Mouse (Mus musculus): ENCODE data around the gene Relb. TPM values are rescaled to one million over a fixed set of nuclear protein-coding genes. Genes with fewer than 3 reads are reported as not detected.

Relb gene
- polyA plus RNA-seq, 1 experiment from 2014 or later = 4.9 TPM

- H3K27ac ChIP-seq (replicated peaks) = no peak within 1 kb of the TSS
- H3K9me3 ChIP-seq = no peaks in the 10 kb centered on the region
- no peak for ATAC-seq (ENCODE audit: low FRiP score, low read depth)
- peaks cover 24% of the 10 kb centered on the region for H3K4me1 ChIP-seq
- peaks cover 62% of the 10 kb centered on the region for H3K27me3 ChIP-seq
- peak within 1 kb of the TSS; percentile 51 for H3K4me2 ChIP-seq (replicated peaks)
- H3K9ac ChIP-seq (replicated peaks) = no peak within 1 kb of the TSS; the same call in 1 of the 2 replicates
- peaks cover 22% of the 10 kb centered on the region for H3K36me3 ChIP-seq
- 1% methylated on average over 56 of the region's 56 CpGs for WGBS
- peak within 1 kb of the TSS; percentile 35 for H3K4me3 ChIP-seq
Measured at GRCm38 (mm10) chr7:19577141-19577852, 51.9 kb downstream of the Relb start, which contains the start of the genes Zfp296 and Gemin7. TSS of gene Zfp296 (plus strand) at chr7:19577287. TSS of gene Gemin7 (minus strand) at chr7:19577595.

- Histone ChIP-seq H3K9ac (replicated peaks) (no peak overlapping the region), H3K9me3 (no peaks in the 10 kb centered on the region), H3K36me3 (peaks cover 5% of the 10 kb centered on the region; the same call in 1 of the 2 replicates), H3K27ac (replicated peaks) (no peak overlapping the region), H3K27me3 (peaks cover 61% of the 10 kb centered on the region), H3K4me2 (replicated peaks) (no peak overlapping the region), H3K4me3 (no peak overlapping the region), H3K4me1 (peaks cover 35% of the 10 kb centered on the region)
- WGBS = 68% methylated on average over 3 of the region's 3 CpGs
- ATAC-seq (ENCODE audit: low FRiP score, low read depth) = no peak
Measured at GRCm38 (mm10) chr7:19575559-19575958, 53.7 kb downstream of the Relb start.

- 0 out of 2 replicates have a peak overlapping the region, but pooled peaks have one; percentile 73 for H3K27ac ChIP-seq (replicated peaks)
- peaks cover 18% of the 10 kb centered on the region for H3K36me3 ChIP-seq
- peaks cover 43% of the 10 kb centered on the region for H3K27me3 ChIP-seq
- H3K9ac ChIP-seq (replicated peaks) = peak overlapping the region; percentile 71
- no peak for ATAC-seq (ENCODE audit: low FRiP score, low read depth)
- 27% methylated on average over 16 of the region's 16 CpGs for WGBS
- no peaks in the 10 kb centered on the region for H3K9me3 ChIP-seq
- peaks cover 35% of the 10 kb centered on the region for H3K4me1 ChIP-seq
- peak overlapping the region; percentile 81 for H3K4me3 ChIP-seq
- H3K4me2 ChIP-seq (replicated peaks) = peak overlapping the region; percentile 82
Measured at GRCm38 (mm10) chr7:19573776-19574140, 55.5 kb downstream of the Relb start.

- Histone ChIP-seq H3K27me3 (peaks cover 37% of the 10 kb centered on the region), H3K27ac (replicated peaks) (peak overlapping the region; percentile 73), H3K9me3 (no peaks in the 10 kb centered on the region), H3K9ac (replicated peaks) (peak overlapping the region; percentile 71), H3K4me1 (peaks cover 35% of the 10 kb centered on the region), H3K4me3 (peak overlapping the region; percentile 81), H3K36me3 (peaks cover 20% of the 10 kb centered on the region), H3K4me2 (replicated peaks) (peak overlapping the region; percentile 82)
- under 1% methylated on average over 52 of the region's 53 CpGs for WGBS
- peak; percentile 84 for ATAC-seq (ENCODE audit: low FRiP score, low read depth)
Measured at GRCm38 (mm10) chr7:19572926-19573775, 56.1 kb downstream of the Relb start.

GRCm38 (mm10) chr7:19569647-19570046, 59.6 kb downstream of the Relb start:
- ATAC-seq (ENCODE audit: low FRiP score, low read depth) = no peak
- no peak overlapping the region for H3K9ac ChIP-seq (replicated peaks)
- no peak overlapping the region for H3K4me3 ChIP-seq
- H3K27ac ChIP-seq (replicated peaks) = no peak overlapping the region
- peaks cover 2% of the 10 kb centered on the region for H3K27me3 ChIP-seq
- no peak overlapping the region for H3K4me2 ChIP-seq (replicated peaks)
- peaks cover 21% of the 10 kb centered on the region for H3K4me1 ChIP-seq
- peaks cover 35% of the 10 kb centered on the region for H3K36me3 ChIP-seq
- no peaks in the 10 kb centered on the region for H3K9me3 ChIP-seq
- 86% methylated on average over 3 of the region's 3 CpGs for WGBS

GRCm38 (mm10) chr7:19567426-19567825, 61.8 kb downstream of the Relb start:
- Histone ChIP-seq H3K4me1 (peaks cover 25% of the 10 kb centered on the region), H3K9me3 (no peaks in the 10 kb centered on the region; the same call in 1 of the 2 replicates), H3K9ac (replicated peaks) (no peak overlapping the region), H3K4me2 (replicated peaks) (no peak overlapping the region), H3K27ac (replicated peaks) (no peak overlapping the region), H3K4me3 (no peak overlapping the region), H3K36me3 (peaks cover 43% of the 10 kb centered on the region), H3K27me3 (no peaks in the 10 kb centered on the region)
- 94% methylated on average over 8 of the region's 8 CpGs for WGBS
- no peak for ATAC-seq (ENCODE audit: low FRiP score, low read depth)

GRCm38 (mm10) chr7:19565803-19566202, 63.4 kb downstream of the Relb start:
- H3K9ac ChIP-seq (replicated peaks) = no peak overlapping the region
- H3K27ac ChIP-seq (replicated peaks) = no peak overlapping the region
- H3K36me3 ChIP-seq = peaks cover 43% of the 10 kb centered on the region
- no peaks in the 10 kb centered on the region for H3K27me3 ChIP-seq
- no peak overlapping the region for H3K4me2 ChIP-seq (replicated peaks)
- no peaks in the 10 kb centered on the region; the same call in 1 of the 2 replicates for H3K9me3 ChIP-seq
- H3K4me1 ChIP-seq = peaks cover 18% of the 10 kb centered on the region
- WGBS = 95% methylated on average over 2 of the region's 2 CpGs
- no peak for ATAC-seq (ENCODE audit: low FRiP score, low read depth)
- H3K4me3 ChIP-seq = no peak overlapping the region

GRCm38 (mm10) chr7:19564455-19564854, 64.8 kb downstream of the Relb start:
- Histone ChIP-seq H3K4me2 (replicated peaks) (no peak overlapping the region), H3K4me3 (no peak overlapping the region), H3K27me3 (no peaks in the 10 kb centered on the region), H3K36me3 (peaks cover 32% of the 10 kb centered on the region), H3K9me3 (no peaks in the 10 kb centered on the region; the same call in 1 of the 2 replicates), H3K27ac (replicated peaks) (no peak overlapping the region), H3K9ac (replicated peaks) (no peak overlapping the region), H3K4me1 (peaks cover 32% of the 10 kb centered on the region)
- ATAC-seq (ENCODE audit: low FRiP score, low read depth) = no peak
- 90% methylated on average over 4 of the region's 4 CpGs for WGBS

GRCm38 (mm10) chr7:19563884-19564283, 65.4 kb downstream of the Relb start:
- H3K4me2 ChIP-seq (replicated peaks) = 0 out of 2 replicates have a peak overlapping the region, but pooled peaks have one; percentile 99
- H3K36me3 ChIP-seq = peaks cover 26% of the 10 kb centered on the region
- no peaks in the 10 kb centered on the region for H3K27me3 ChIP-seq
- WGBS = 91% methylated on average over 3 of the region's 3 CpGs
- H3K9ac ChIP-seq (replicated peaks) = no peak overlapping the region
- peak overlapping the region; percentile 93; the same call in 1 of the 2 replicates for H3K27ac ChIP-seq (replicated peaks)
- H3K9me3 ChIP-seq = no peaks in the 10 kb centered on the region; the same call in 1 of the 2 replicates
- H3K4me1 ChIP-seq = peaks cover 36% of the 10 kb centered on the region
- ATAC-seq (ENCODE audit: low FRiP score, low read depth) = no peak
- H3K4me3 ChIP-seq = no peak overlapping the region

- ATAC-seq (ENCODE audit: low FRiP score, low read depth) = peak; percentile 62
- Histone ChIP-seq H3K27ac (replicated peaks) (peak within 1 kb of the TSS; percentile 93), H3K27me3 (no peaks in the 10 kb centered on the region), H3K4me3 (peak within 1 kb of the TSS; percentile 94), H3K9me3 (no peaks in the 10 kb centered on the region; the same call in 1 of the 2 replicates), H3K4me1 (peaks cover 47% of the 10 kb centered on the region), H3K36me3 (peaks cover 30% of the 10 kb centered on the region), H3K9ac (replicated peaks) (peak within 1 kb of the TSS; percentile 95), H3K4me2 (replicated peaks) (peak within 1 kb of the TSS; percentile 99)
- WGBS = 2% methylated on average over 19 of the region's 19 CpGs
Measured at GRCm38 (mm10) chr7:19562643-19563410, 66.4 kb downstream of the Relb start, which contains the start of gene Ppp1r37. TSS of gene Ppp1r37 (minus strand) at chr7:19563076.
